Mouse (Mus musculus) midbrain, embryonic 14.5 days (tissue): ENCODE data around the gene Plpp2. TPM values are rescaled to one million over a fixed set of nuclear protein-coding genes. Genes with fewer than 3 reads are reported as not detected.

Source experiments
- ATAC-seq: fragments of 200-750 bp; cut with Nextera tagmentation; 2 replicates; pipeline ENCODE4 v1.8.0; 2017; ENCODE audit warnings: moderate number of reproducible peaks, moderate library complexity; ENCODE audit not compliant: low FRiP score, low TSS enrichment
- DNase-seq: peaks from one replicate; pipeline ENCODE4 v3.0.0-alpha.2; 2015
- H3K27ac ChIP-seq: fragments of 300-500 bp; sonication (generic); replicated peaks from 2 replicates; pipeline ENCODE4 v1.5.1; 2014; ENCODE audit warnings: mild to moderate bottlenecking, low read depth, low read length, moderate library complexity
- H3K27me3 ChIP-seq: fragments of 300-500 bp; sonication (generic); 2 replicates; pipeline ENCODE4 v1.6.1; 2014; ENCODE audit warnings: low read length, control low read depth, mixed read lengths; ENCODE audit not compliant: control insufficient read depth, insufficient read depth
- H3K36me3 ChIP-seq: fragments of 300-500 bp; sonication (generic); 2 replicates; pipeline ENCODE4 v1.6.1; 2014; ENCODE audit warnings: low read length, control low read depth; ENCODE audit not compliant: control insufficient read depth, insufficient read depth
- H3K4me1 ChIP-seq: fragments of 300-500 bp; sonication (generic); 2 replicates; pipeline ENCODE4 v1.6.1; 2014; ENCODE audit warnings: mild to moderate bottlenecking, antibody characterized with exemption, low read length, control low read depth; ENCODE audit not compliant: control insufficient read depth, insufficient read depth
- H3K4me2 ChIP-seq: fragments of 300-500 bp; sonication (generic); 2 replicates; pipeline ENCODE4 v1.6.1; 2014; ENCODE audit warnings: mild to moderate bottlenecking, low read length, moderate library complexity
- H3K4me3 ChIP-seq: fragments of 300-500 bp; sonication (generic); replicated peaks from 2 replicates; pipeline ENCODE4 v1.5.1; 2014; ENCODE audit warnings: low read depth, low read length
- H3K9ac ChIP-seq: fragments of 300-500 bp; sonication (generic); replicated peaks from 2 replicates; pipeline ENCODE4 v1.6.1; 2014; ENCODE audit warnings: mild to moderate bottlenecking, low read length, moderate library complexity
- H3K9me3 ChIP-seq: fragments of 300-500 bp; sonication (generic); 2 replicates; pipeline ENCODE4 v1.6.1; 2016; ENCODE audit warnings: low read length, control low read depth, mixed read lengths; ENCODE audit not compliant: control insufficient read depth
- WGBS: fragments of 180-500 bp; shearing (Covaris S2); extraction: QIAGEN DNeasy Blood & Tissue Kit; methylation state at CpG from one replicate; pipeline ENCODE4 v1.1.7; 2014; 5-methylcytosine and 5-hydroxymethylcytosine counted together
- microRNA-seq: library from miRNA; unstranded; fragments of <30 nt; microRNA quantifications from one replicate; pipeline ENCODE4, GENCODE M21; 2016
- polyA plus RNA-seq: library from polyadenylated mRNA; unstranded; fragments of >200 nt; fragmentation: Nextera tagmentation; extraction: Ambion mirVana; gene quantifications from 2 replicates; pipeline ENCODE4 v1.2.1, GENCODE M21; 2014

Plpp2 gene
- polyA plus RNA-seq, 1 experiment from 2014 or later: 14.7 TPM

GRCm38 (mm10) chr10:79496701-79497288 lies 36.8 kb downstream of the Plpp2 start:
- WGBS: 52% methylated on average over 2 of the region's 2 CpGs
- Histone ChIP-seq H3K27me3 (no peaks in the 10 kb centered on the region), H3K9ac (no peak overlapping the region), H3K36me3 (no peaks in the 10 kb centered on the region), H3K4me2 (no peak overlapping the region), H3K27ac (no peak overlapping the region), H3K4me1 (no peaks in the 10 kb centered on the region), H3K4me3 (no peak overlapping the region), H3K9me3 (no peaks in the 10 kb centered on the region)
- ATAC-seq: no peak
- DNase-seq: no peak

- Histone ChIP-seq H3K4me3 (no peak overlapping the region), H3K4me2 (no peak overlapping the region), H3K4me1 (no peaks in the 10 kb centered on the region), H3K36me3 (no peaks in the 10 kb centered on the region), H3K27me3 (no peaks in the 10 kb centered on the region), H3K27ac (no peak overlapping the region), H3K9me3 (no peaks in the 10 kb centered on the region), H3K9ac (no peak overlapping the region)
- whole genome bisulfite sequencing: 71% methylated on average over 3 of the region's 3 CpGs
- DNase-seq (no peak), ATAC-seq (no peak)
These were observed 37.7 kb downstream of the Plpp2 start for GRCm38 (mm10) chr10:79495886-79496285.

Small RNA genes within 50 kb of the gene (microRNA-seq; reads per million reads assigned to microRNA genes)
- 0.44 reads per million for gene Mir6909

Other genes starting within 250 kb of the Plpp2 start
- gene Vmn2r82, start 177.3 kb downstream of the Plpp2 start, polyA plus RNA-seq: not detected in 2 replicates
- not detected in 2 replicates for gene Vmn2r83, start 65.1 kb downstream of the Plpp2 start, polyA plus RNA-seq
- 48.8 and 64.3 TPM in 2 replicates for gene Mier2, start 21.4 kb upstream of the Plpp2 start, polyA plus RNA-seq
- not detected in 2 replicates for gene Theg, start 53.5 kb upstream of the Plpp2 start, polyA plus RNA-seq
- gene C2cd4c, start 80.2 kb upstream of the Plpp2 start, polyA plus RNA-seq: 0.84 and 1.4 TPM in 2 replicates
- gene Shc2, start 104.1 kb upstream of the Plpp2 start, polyA plus RNA-seq: 17.2 and 21.6 TPM in 2 replicates
- gene Odf3l2, start 111.9 kb upstream of the Plpp2 start, polyA plus RNA-seq: 0.17 and 0.40 TPM in 2 replicates
- 0.31 and 1.00 TPM in 2 replicates for gene Madcam1, start 130.8 kb upstream of the Plpp2 start, polyA plus RNA-seq
- gene Tpgs1, start 135.6 kb upstream of the Plpp2 start, polyA plus RNA-seq: 94.4 and 110 TPM in 2 replicates
- 80.4 and 94.9 TPM in 2 replicates for gene Cdc34, start 148.4 kb upstream of the Plpp2 start, polyA plus RNA-seq
- gene Gzmm, start 155.2 kb upstream of the Plpp2 start, polyA plus RNA-seq: 1.1 and 1.5 TPM in 2 replicates
- 680 and 689 TPM in 2 replicates for gene Bsg, start 170.7 kb upstream of the Plpp2 start, polyA plus RNA-seq
- 0.89 and 1.9 TPM in 2 replicates for gene Hcn2, start 182.8 kb upstream of the Plpp2 start, polyA plus RNA-seq
- 35.9 and 39.8 TPM in 2 replicates for gene Polrmt, start 212.8 kb upstream of the Plpp2 start, polyA plus RNA-seq
- 0.87 and 1.0 TPM in 2 replicates for gene Fgf22, start 221.3 kb upstream of the Plpp2 start, polyA plus RNA-seq
- 92.8 and 94.6 TPM in 2 replicates for gene Rnf126, start 233.2 kb upstream of the Plpp2 start, polyA plus RNA-seq
- gene Fstl3, start 243.5 kb upstream of the Plpp2 start, polyA plus RNA-seq: 0.80 and 1.5 TPM in 2 replicates